Mouse (Mus musculus): ENCODE data around the gene Nip7. TPM values are rescaled to one million over a fixed set of nuclear protein-coding genes. Genes with fewer than 3 reads are reported as not detected.
"Not testable (repeated sequence)": the region's sequence is repeated elsewhere in the genome, so short reads cannot be mapped to it uniquely, and the experiment has no call there.

The Nip7 gene
- 10 to 100 TPM; 40.5 to 45.3 TPM for total RNA-seq (2021)
- long read RNA-seq, transcript Nip7-201 (5 exons, 3,036 nt): major isoform, 17 of 24 reads
- long read RNA-seq, partial matches to known transcripts: 3 of 24 reads
- long read RNA-seq, other reads (novel, unspliced or antisense): 4 of 24 reads

- DNase-seq (ENCODE audit: low spot score in 2 of 2): peak; percentile 97 to 98
These were observed at the start of gene Nip7, which contains the start of gene Cog8 for GRCm38 (mm10) chr8:107056076-107056972. TSS of gene Nip7 (plus strand) at chr8:107056877. TSS of gene Cog8 (minus strand) at chr8:107056689.

- DNase-seq (ENCODE audit: low spot score in 2 of 2): no peak
These were observed 48.9 kb upstream of the Nip7 start for GRCm38 (mm10) chr8:107007795-107008194.

GRCm38 (mm10) chr8:107012666-107013065 lies 44.0 kb upstream of the Nip7 start:
- DNase-seq (ENCODE audit: low spot score in 2 of 2): no peak

- DNase-seq (ENCODE audit: low spot score in 2 of 2): no peak
These were observed 41.8 kb upstream of the Nip7 start for GRCm38 (mm10) chr8:107014915-107015314.

GRCm38 (mm10) chr8:107023479-107023878 lies 33.2 kb upstream of the Nip7 start:
- no peak for DNase-seq (ENCODE audit: low spot score in 2 of 2)

- DNase-seq (ENCODE audit: low spot score in 2 of 2): no peak
These were observed 27.4 kb upstream of the Nip7 start for GRCm38 (mm10) chr8:107029310-107029709.

- DNase-seq (ENCODE audit: low spot score in 2 of 2): no peak
These were observed 26.6 kb upstream of the Nip7 start for GRCm38 (mm10) chr8:107030058-107030457.

GRCm38 (mm10) chr8:107030650-107031576 lies 25.8 kb upstream of the Nip7 start, which contains the start of gene Vps4a:
TSS of gene Vps4a (plus strand) at chr8:107031222.
- DNase-seq (ENCODE audit: low spot score in 2 of 2): peak; percentile 93 to 97

- no peak for DNase-seq (ENCODE audit: low spot score in 2 of 2)
These were observed 25.0 kb upstream of the Nip7 start for GRCm38 (mm10) chr8:107031577-107032090.

GRCm38 (mm10) chr8:107033609-107034008 lies 23.1 kb upstream of the Nip7 start:
- DNase-seq (ENCODE audit: low spot score in 2 of 2): not testable (repeated sequence)

- DNase-seq (ENCODE audit: low spot score in 2 of 2): no peak
These were observed 21.0 kb upstream of the Nip7 start for GRCm38 (mm10) chr8:107035641-107036040.

- DNase-seq (ENCODE audit: low spot score in 2 of 2): no peak
These were observed 20.1 kb upstream of the Nip7 start for GRCm38 (mm10) chr8:107036626-107037025.

GRCm38 (mm10) chr8:107040632-107041031 lies 16.0 kb upstream of the Nip7 start:
- DNase-seq (ENCODE audit: low spot score in 2 of 2): no peak

GRCm38 (mm10) chr8:107045478-107045877 lies 11.2 kb upstream of the Nip7 start:
- DNase-seq (ENCODE audit: low spot score in 2 of 2): no peak

GRCm38 (mm10) chr8:107046976-107047375 lies 9.7 kb upstream of the Nip7 start:
- no peak for DNase-seq (ENCODE audit: low spot score in 2 of 2)

GRCm38 (mm10) chr8:107048061-107048941 lies 8.4 kb upstream of the Nip7 start, which contains the start of gene Pdf:
TSS of gene Pdf (minus strand) at chr8:107048614.
- DNase-seq (ENCODE audit: low spot score in 2 of 2): peak; percentile 84 to 89

GRCm38 (mm10) chr8:107049480-107049879 lies 7.2 kb upstream of the Nip7 start:
- DNase-seq (ENCODE audit: low spot score in 2 of 2): no peak

- no peak for DNase-seq (ENCODE audit: low spot score in 2 of 2)
These were observed 4.6 kb upstream of the Nip7 start for GRCm38 (mm10) chr8:107052046-107052445.

- no peak for DNase-seq (ENCODE audit: low spot score in 2 of 2)
These were observed 294 bp downstream of the Nip7 start for GRCm38 (mm10) chr8:107056973-107057369.

- no peak for DNase-seq (ENCODE audit: low spot score in 2 of 2)
These were observed 5.9 kb downstream of the Nip7 start for GRCm38 (mm10) chr8:107062613-107063012.
